In genomic region chr3:146449745-146450250, GRCm38 (mm10) we compare ENCODE assay signal across 8 mouse cellular contexts. TPM values are rescaled to one million over a fixed set of nuclear protein-coding genes. Genes with fewer than 3 reads are reported as not detected.
A peak's percentile ranks its signal among the peaks of the same experiment; 100 is the strongest.
DNase-seq lines count a peak whose midpoint lies in the region; ATAC-seq and TF ChIP-seq lines count a peak whose summit lies in the region.

TSS of gene Ctbs (plus strand) at chr3:146449795.

- no peak for DNase-seq in lung, embryonic 14.5 days
- DNase-seq in lung, postnatal 25 days (ENCODE audit: low spot score): no peak
- no peak for DNase-seq in right cerebral cortex, postnatal 4 days
- no peak for DNase-seq in layer of hippocampus, adult 9-11 months
- no peak for DNase-seq in spleen, postnatal 14 days (ENCODE audit: low spot score in 2 of 2)

- H3K27ac ChIP-seq in lung, embryonic 14.5 days (ENCODE audit: low read depth): peak within 1 kb of the TSS; percentile 91
- H3K27ac ChIP-seq in embryonic fibroblast, embryonic 13.5 days (ENCODE audit: insufficient read depth, low read length): peak within 1 kb of the TSS; percentile 62
- H3K27ac ChIP-seq in limb, embryonic 13.5 days: peak within 1 kb of the TSS; percentile 76

- peak within 1 kb of the TSS; percentile 73 for H3K9ac ChIP-seq in lung, embryonic 14.5 days
- H3K9ac ChIP-seq in limb, embryonic 13.5 days: peak within 1 kb of the TSS; percentile 73

- H3K27me3 ChIP-seq in lung, embryonic 14.5 days (ENCODE audit: insufficient read depth, low read length): no peaks in the 10 kb centered on the region
- H3K27me3 ChIP-seq in limb, embryonic 13.5 days: no peaks in the 10 kb centered on the region

- TF ChIP-seq CTCF in lung, embryonic 14.5 days (IDR thresholded peaks at IDR 0.05; ENCODE audit: low read depth): no peak
- TF ChIP-seq CTCF in embryonic fibroblast, embryonic 13.5 days (IDR thresholded peaks at IDR 0.05; ENCODE audit: borderline replicate concordance, insufficient read depth, low read length): no peak

- no peaks in the 10 kb centered on the region for H3K36me3 ChIP-seq in lung, embryonic 14.5 days (ENCODE audit: insufficient read depth)
- H3K36me3 ChIP-seq in limb, embryonic 13.5 days: no peaks in the 10 kb centered on the region

- H3K4me3 ChIP-seq in lung, embryonic 14.5 days (ENCODE audit: low read depth, low read length): peak within 1 kb of the TSS; percentile 60
- peak within 1 kb of the TSS; percentile 65 for H3K4me3 ChIP-seq in embryonic fibroblast, embryonic 13.5 days (ENCODE audit: insufficient read depth, low read length)
- peak within 1 kb of the TSS; percentile 59 for H3K4me3 ChIP-seq in limb, embryonic 13.5 days

- no peaks in the 10 kb centered on the region for H3K4me1 ChIP-seq in lung, embryonic 14.5 days (ENCODE audit: insufficient read depth)
- H3K4me1 ChIP-seq in embryonic fibroblast, embryonic 13.5 days (ENCODE audit: control insufficient read depth, insufficient read depth, low read length): no peaks in the 10 kb centered on the region
- H3K4me1 ChIP-seq in limb, embryonic 13.5 days: peaks cover 10% of the 10 kb centered on the region

- H3K4me2 ChIP-seq in lung, embryonic 14.5 days: peak within 1 kb of the TSS; percentile 80
- peak within 1 kb of the TSS; percentile 65 for H3K4me2 ChIP-seq in limb, embryonic 13.5 days (replicated peaks)

- no peak for ATAC-seq in lung, embryonic 14.5 days (ENCODE audit: insufficient read depth)
- no peak; the same call in none of the 2 replicates for ATAC-seq in limb, embryonic 13.5 days (ENCODE audit: low FRiP score, low read depth)
- no peak for ATAC-seq in neutrophil, adult 5-6 weeks (ENCODE audit: extremely low read depth, insufficient number of reproducible peaks, low FRiP score, poor library complexity, severe bottlenecking)

- no peak for TF ChIP-seq POLR2A in embryonic fibroblast, embryonic 13.5 days (IDR thresholded peaks at IDR 0.05; ENCODE audit: low read depth, low read length)

- 44% methylated on average over 9 of the region's 9 CpGs for WGBS in lung, embryonic 14.5 days
- WGBS in limb, embryonic 13.5 days: 56% methylated on average over 9 of the region's 9 CpGs

- no peaks in the 10 kb centered on the region for H3K9me3 ChIP-seq in lung, embryonic 14.5 days (ENCODE audit: low read depth, low read length)
- H3K9me3 ChIP-seq in limb, embryonic 13.5 days: no peaks in the 10 kb centered on the region

RNA-seq across cellular contexts. Expression of gene Ctbs, which starts in this region (rescaled TPM):
- 8.9 and 10.4 TPM in 2 replicates for polyA plus RNA-seq in lung, embryonic 14.5 days (2014; fragmentation: Nextera tagmentation; extraction: Ambion mirVana)
- polyA plus RNA-seq in embryonic fibroblast, embryonic 13.5 days (2011; ENCODE audit: insufficient read length, low read depth, missing spikeins): 13.6 and 18.5 TPM in 2 replicates
- 8.5 and 8.7 TPM in 2 replicates for polyA plus RNA-seq in limb, embryonic 13.5 days (2015; fragmentation: Nextera tagmentation; extraction: Ambion mirVana)
- 24.1 and 30.8 TPM in 2 replicates for total RNA-seq in neutrophil, adult 5-6 weeks (2017)
